Mouse (Mus musculus) limb, embryonic 12.5 days (tissue): Measurements from ENCODE around the gene Hoxd11. TPM values are rescaled to one million over a fixed set of nuclear protein-coding genes. Genes with fewer than 3 reads are reported as not detected.

Source experiments
- ATAC-seq: fragments of 200-750 bp; cut with Nextera tagmentation; 2 replicates; pipeline ENCODE4 v1.8.0; 2017; ENCODE audit warnings: low read depth, moderate TSS enrichment; ENCODE audit not compliant: insufficient number of reproducible peaks, insufficient read depth, low FRiP score, low TSS enrichment
- H3K27ac ChIP-seq: fragments of 300-500 bp; sonication (generic); 2 replicates; pipeline ENCODE4 v1.5.1; 2016; ENCODE audit warnings: mild to moderate bottlenecking, moderate library complexity
- H3K27me3 ChIP-seq: fragments of 300-500 bp; sonication (generic); 2 replicates; pipeline ENCODE4 v1.6.1; 2016; ENCODE audit warnings: mild to moderate bottlenecking, moderate library complexity
- H3K36me3 ChIP-seq: fragments of 300-500 bp; sonication (generic); 2 replicates; pipeline ENCODE4 v1.6.1; 2016; ENCODE audit warnings: mild to moderate bottlenecking, moderate library complexity
- H3K4me1 ChIP-seq: fragments of 300-500 bp; sonication (generic); replicated peaks from 2 replicates; pipeline ENCODE4 v1.6.1; 2016
- H3K4me2 ChIP-seq: fragments of 300-500 bp; sonication (generic); 2 replicates; pipeline ENCODE4 v1.6.1; 2016; ENCODE audit warnings: mild to moderate bottlenecking, moderate library complexity
- H3K4me3 ChIP-seq: fragments of 300-500 bp; sonication (generic); replicated peaks from 2 replicates; pipeline ENCODE4 v1.5.1; 2016; ENCODE audit warnings: mild to moderate bottlenecking
- H3K9ac ChIP-seq: fragments of 300-500 bp; sonication (generic); replicated peaks from 2 replicates; pipeline ENCODE4 v1.6.1; 2016; ENCODE audit warnings: mild to moderate bottlenecking, moderate library complexity
- H3K9me3 ChIP-seq: fragments of 300-500 bp; sonication (generic); 2 replicates; pipeline ENCODE4 v1.6.1; 2016; ENCODE audit warnings: mild to moderate bottlenecking, moderate library complexity
- WGBS: fragments of 180-500 bp; shearing (Covaris S2); methylation state at CpG from one replicate; pipeline ENCODE4 v1.1.7; 2016; 5-methylcytosine and 5-hydroxymethylcytosine counted together
- polyA plus RNA-seq: library from polyadenylated mRNA; unstranded; fragments of >200 nt; fragmentation: Nextera tagmentation; extraction: Ambion mirVana; gene quantifications from 2 replicates; pipeline ENCODE4 v1.2.1, GENCODE M21; 2016

Gene Hoxd11
- polyA plus RNA-seq, 1 experiment from 2014 or later: 62.0 TPM

DNA sequence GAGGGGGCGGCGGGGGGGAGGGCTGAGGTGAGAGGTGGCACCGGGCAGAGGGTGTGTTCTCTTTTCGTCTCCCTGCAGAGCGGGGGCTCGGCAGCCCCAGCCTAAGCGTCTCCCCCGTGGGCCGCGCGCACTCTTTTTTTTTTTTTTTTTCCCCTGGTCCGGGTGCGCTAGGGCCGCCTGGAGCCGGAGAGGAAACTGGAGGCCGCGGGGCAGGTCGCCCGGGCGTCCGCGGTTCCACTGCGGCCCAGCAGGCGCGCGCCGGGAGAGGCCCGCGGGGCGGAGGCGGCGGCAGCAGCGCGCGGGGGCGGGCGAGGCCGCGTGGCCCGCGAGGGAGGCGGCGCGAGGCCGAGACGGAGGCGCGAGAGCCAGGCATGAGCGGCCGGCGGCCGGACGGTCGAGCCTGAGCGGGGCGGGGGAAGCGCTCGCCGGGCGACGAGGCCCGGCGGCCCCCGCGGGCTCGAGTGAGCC lies 25.7 kb downstream of the Hoxd11 start:
- Histone ChIP-seq H3K27ac (peak overlapping the region; percentile 92), H3K4me1 (peaks cover 29% of the 10 kb centered on the region), H3K9me3 (no peaks in the 10 kb centered on the region), H3K4me2 (peak overlapping the region; percentile 78), H3K9ac (peak overlapping the region; percentile 88), H3K4me3 (peak overlapping the region; percentile 66), H3K27me3 (peaks cover 77% of the 10 kb centered on the region), H3K36me3 (no peaks in the 10 kb centered on the region)
- peak; percentile 17; the same call in 1 of the 2 replicates for ATAC-seq
- 0% methylated on average over 34 of the region's 66 CpGs for WGBS

DNA sequence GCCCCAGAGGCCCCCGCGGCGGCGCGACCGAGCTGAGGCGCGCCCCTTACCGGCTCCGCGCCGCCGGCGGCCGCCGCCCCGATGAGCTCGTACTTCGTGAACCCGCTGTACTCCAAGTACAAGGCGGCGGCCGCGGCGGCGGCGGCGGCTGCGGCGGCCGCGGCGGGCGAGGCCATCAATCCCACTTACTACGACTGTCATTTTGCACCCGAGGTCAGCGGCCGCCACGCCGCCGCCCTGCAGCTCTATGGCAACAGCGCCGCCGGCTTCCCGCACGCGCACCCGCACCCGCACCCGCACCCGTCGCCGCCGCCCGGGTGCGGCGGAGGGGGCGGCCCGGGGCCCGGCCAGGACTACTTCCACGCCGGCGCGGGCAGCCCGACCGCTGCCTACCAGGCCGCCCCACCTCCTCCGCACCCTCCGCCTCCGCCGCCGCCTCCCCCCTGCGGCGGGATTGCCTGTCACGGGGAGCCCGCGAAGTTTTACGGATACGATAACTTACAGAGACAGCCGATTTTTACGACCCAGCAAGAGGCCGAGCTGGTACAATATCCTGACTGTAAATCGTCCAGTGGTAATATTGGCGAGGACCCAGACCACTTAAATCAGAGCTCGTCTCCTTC lies 26.2 kb downstream of the Hoxd11 start:
- under 1% methylated on average over 54 of the region's 85 CpGs for WGBS
- Histone ChIP-seq H3K27me3 (peaks cover 77% of the 10 kb centered on the region), H3K27ac (peak overlapping the region; percentile 92), H3K4me2 (peak overlapping the region; percentile 78), H3K36me3 (no peaks in the 10 kb centered on the region), H3K9ac (peak overlapping the region; percentile 88), H3K4me3 (peak overlapping the region; percentile 66), H3K4me1 (peaks cover 24% of the 10 kb centered on the region), H3K9me3 (no peaks in the 10 kb centered on the region)
- ATAC-seq: no peak

DNA sequence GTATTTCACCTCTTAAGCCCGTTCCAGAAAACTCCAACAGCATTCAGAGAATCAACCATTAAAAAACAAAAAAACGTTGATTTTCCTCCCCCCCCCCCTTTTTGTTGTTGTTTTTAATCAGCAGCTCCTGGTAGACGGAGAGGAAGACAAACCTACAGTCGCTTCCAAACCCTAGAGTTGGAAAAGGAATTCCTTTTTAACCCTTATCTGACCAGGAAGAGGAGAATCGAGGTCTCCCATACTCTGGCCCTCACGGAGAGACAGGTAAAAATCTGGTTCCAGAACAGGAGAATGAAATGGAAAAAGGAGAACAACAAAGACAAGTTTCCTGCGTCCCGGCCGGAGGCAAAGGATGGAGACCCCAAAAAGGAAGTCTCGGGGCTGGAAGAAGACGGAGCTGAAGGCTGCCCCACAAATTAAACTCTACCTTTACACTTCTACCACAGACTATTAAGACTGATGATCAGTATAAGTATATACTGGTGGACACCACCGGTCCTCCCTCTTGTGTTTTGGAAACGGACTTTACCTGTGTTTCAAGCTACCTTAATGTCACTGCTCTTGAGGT lies 27.1 kb downstream of the Hoxd11 start:
- Histone ChIP-seq H3K4me3 (peak overlapping the region; percentile 66), H3K27me3 (peaks cover 78% of the 10 kb centered on the region), H3K4me2 (peak overlapping the region; percentile 78), H3K4me1 (peaks cover 24% of the 10 kb centered on the region), H3K36me3 (no peaks in the 10 kb centered on the region), H3K9me3 (no peaks in the 10 kb centered on the region), H3K9ac (peak overlapping the region; percentile 18; the same call in 1 of the 2 replicates), H3K27ac (no peak overlapping the region)
- ATAC-seq: no peak
- under 1% methylated on average over 13 of the region's 13 CpGs for WGBS

DNA sequence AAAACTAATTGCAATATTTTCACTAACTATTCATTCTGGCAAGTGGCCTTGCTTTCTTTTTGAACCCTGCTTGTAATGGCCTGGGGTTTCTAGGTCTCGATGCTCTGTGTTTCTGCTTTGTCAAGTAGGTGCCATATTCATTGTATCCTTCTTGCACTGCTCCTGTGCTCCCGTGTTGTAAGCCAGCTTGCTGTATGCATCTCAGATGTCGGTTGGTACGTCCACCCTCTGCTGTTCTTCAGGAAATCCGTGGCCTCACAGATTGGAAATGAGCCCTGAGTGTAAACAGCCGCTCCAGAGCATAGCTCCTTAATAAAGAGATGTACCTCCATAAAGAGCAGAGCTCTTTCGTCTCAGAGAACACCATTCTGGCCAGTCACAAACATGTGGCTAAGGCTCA lies 28.2 kb downstream of the Hoxd11 start:
- Histone ChIP-seq H3K4me1 (peaks cover 33% of the 10 kb centered on the region), H3K4me2 (peak overlapping the region; percentile 78), H3K4me3 (peak overlapping the region; percentile 17), H3K27ac (no peak overlapping the region), H3K27me3 (peaks cover 88% of the 10 kb centered on the region), H3K9ac (no peak overlapping the region), H3K36me3 (no peaks in the 10 kb centered on the region), H3K9me3 (no peaks in the 10 kb centered on the region)
- no peak for ATAC-seq
- 13% methylated on average over 7 of the region's 7 CpGs for WGBS

DNA sequence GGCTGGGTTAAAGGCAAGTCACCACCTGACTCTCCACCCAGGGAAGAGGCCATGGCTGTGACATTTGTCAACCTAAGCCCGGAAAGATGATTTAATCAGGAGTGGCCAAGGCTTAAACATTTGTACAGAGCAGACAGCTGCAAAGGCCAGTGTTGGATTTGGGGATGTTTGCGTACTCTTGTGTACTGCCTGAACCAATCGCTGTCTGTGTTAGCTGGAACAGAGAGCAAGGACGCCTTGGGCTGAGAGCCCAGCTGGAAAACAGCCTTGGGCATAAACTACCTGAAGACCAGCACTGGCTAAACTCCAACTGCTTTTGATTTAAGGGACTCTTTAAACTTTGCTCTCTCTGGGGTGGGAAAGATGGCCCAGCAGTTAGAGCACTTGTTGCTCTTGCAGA lies 29.3 kb downstream of the Hoxd11 start:
- Histone ChIP-seq H3K9ac (no peak overlapping the region), H3K4me2 (peak overlapping the region; percentile 78), H3K4me3 (no peak overlapping the region), H3K36me3 (no peaks in the 10 kb centered on the region), H3K4me1 (peaks cover 34% of the 10 kb centered on the region), H3K9me3 (no peaks in the 10 kb centered on the region), H3K27ac (no peak overlapping the region), H3K27me3 (peaks cover 85% of the 10 kb centered on the region)
- WGBS: 15% methylated on average over 4 of the region's 4 CpGs
- no peak for ATAC-seq

DNA sequence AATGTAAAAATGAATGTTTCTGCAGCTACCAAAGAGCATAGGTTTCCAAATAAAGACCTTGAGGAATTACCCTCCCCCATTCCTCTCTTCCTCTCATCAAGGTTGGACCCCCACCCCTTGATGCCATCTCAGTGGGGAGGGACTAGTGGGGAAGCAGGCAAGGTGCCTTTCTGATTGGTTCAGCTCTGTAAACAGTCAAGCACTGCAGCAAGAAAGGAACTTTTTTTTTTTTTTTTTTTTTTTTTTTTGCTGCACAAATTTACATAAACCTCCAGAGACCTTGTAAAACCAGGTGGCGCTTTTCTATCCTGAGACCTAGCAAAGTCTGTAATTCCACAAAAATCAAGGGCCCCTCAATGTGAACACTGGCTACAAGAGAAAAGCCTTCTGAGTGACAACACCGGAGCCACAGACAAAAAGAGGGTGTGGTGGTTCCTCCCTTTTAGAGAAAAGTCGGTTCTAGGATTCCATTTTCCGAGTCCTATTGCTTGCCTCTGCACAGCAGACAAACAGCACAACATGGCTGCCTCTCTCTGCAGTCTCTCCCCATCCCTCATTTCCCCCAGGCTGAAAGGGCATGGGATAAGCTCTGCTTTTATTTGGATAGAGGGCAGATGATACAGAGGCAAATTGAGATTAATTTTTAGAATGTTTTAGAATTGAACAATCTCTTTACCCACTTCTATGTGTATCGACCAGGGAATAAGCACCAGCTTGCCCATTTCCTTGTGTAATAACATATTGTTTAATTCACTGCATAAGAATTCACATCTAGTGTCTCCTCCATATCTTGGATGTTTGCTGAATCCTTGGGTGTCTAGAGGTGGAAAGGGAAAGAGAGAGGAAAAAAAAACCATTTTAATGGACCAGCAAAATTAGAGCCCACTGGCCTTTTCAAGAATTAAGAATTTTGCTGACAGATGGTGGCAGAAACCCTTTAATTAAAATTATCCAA lies 30.4 kb downstream of the Hoxd11 start:
- Histone ChIP-seq H3K27ac (no peak overlapping the region), H3K36me3 (no peaks in the 10 kb centered on the region), H3K27me3 (peaks cover 84% of the 10 kb centered on the region), H3K9me3 (no peaks in the 10 kb centered on the region), H3K9ac (no peak overlapping the region), H3K4me2 (peak overlapping the region; percentile 16; the same call in 1 of the 2 replicates), H3K4me1 (peaks cover 37% of the 10 kb centered on the region), H3K4me3 (no peak overlapping the region)
- WGBS: 10% methylated on average over 5 of the region's 5 CpGs
- ATAC-seq: no peak

DNA sequence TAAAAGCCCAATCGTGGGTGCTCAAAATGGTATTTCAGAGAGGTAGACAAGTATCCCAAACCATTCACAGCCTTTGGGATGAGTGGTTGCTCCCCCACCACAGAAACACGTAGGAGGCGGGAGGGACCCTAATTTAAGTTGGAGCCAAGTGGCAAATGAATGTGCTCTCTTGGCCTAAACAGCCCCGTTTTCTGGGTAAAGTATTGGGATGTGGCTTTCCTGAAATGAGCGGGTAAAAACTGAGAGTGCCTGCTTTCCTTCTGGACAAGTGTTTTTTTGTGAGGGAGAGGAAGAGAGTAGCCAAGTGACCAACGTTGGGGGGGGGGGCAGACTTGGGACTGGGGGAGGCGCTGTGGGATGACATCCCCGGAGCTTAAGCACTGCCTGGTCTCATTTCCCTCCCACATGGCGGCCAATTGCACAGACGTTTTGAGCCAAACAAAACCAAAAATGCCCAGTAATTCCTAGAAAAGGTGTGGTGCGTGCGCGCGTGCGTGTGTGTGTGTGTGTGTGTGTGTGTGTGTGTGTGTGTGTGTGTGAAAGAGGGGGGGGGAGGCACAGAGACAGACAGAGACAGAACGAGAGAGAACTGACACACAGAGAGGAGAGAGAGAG lies 31.7 kb downstream of the Hoxd11 start:
- Histone ChIP-seq H3K4me2 (peak overlapping the region; percentile 75), H3K9ac (peak overlapping the region; percentile 60; the same call in 1 of the 2 replicates), H3K27me3 (peaks cover 86% of the 10 kb centered on the region), H3K9me3 (no peaks in the 10 kb centered on the region), H3K36me3 (no peaks in the 10 kb centered on the region), H3K4me3 (peak overlapping the region; percentile 55), H3K4me1 (peaks cover 47% of the 10 kb centered on the region), H3K27ac (no peak overlapping the region)
- 2% methylated on average over 16 of the region's 16 CpGs for WGBS
- no peak for ATAC-seq

DNA sequence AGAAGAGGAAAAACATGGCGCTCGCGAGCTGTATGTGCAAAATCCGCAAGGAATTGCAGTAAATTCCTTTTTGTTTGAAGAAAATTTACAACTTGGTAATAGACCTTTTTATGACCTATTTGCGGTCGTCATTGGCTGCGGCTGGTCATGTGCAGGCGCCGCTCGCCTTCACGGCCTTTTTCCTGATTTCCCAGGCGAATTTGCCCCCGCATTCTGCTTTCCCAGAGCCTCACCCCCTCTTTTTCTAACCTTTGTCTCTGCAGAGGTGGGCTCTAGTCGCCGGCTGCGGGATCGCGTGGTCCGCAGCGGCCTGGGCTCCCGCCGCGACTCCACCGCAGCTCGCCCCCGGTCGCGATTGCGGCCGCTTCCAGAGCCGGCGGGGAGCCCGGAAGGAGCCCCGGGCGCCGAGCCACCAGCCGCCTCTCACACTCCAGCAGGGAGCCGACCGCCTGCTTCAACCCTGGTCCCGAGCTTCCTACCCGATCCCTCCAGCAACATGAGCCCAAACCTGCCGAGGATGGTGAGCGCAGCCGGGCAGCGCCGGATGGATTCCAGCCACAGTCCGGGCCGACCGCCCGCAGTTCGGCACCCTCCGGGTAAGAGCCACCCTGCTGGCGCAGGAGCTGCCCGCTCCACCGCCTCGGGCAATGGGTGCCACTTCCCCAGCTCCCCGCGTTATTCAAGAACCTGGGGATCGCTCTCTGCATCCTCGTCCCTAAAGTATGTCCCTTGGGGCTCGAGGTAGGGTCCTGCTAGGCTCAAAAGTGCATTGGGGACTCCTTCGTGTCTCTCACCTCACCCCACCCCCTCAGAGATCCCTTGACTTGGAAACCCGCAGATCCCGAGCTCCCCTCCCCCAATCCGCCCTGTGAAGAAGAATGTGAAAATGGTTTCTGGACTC lies 32.6 kb downstream of the Hoxd11 start, which contains the start of the genes Hoxd3 and Hoxd4:
Hoxd3 (plus strand) TSS at position 207 of the 901 bp plus-strand sequence.
Hoxd4 (plus strand) TSS at position 209 of the 901 bp plus-strand sequence.
- Histone ChIP-seq H3K4me2 (peak within 1 kb of the TSS; percentile 75), H3K9me3 (no peaks in the 10 kb centered on the region), H3K27me3 (peaks cover 85% of the 10 kb centered on the region), H3K36me3 (no peaks in the 10 kb centered on the region), H3K27ac (peak within 1 kb of the TSS; percentile 79), H3K4me3 (peak within 1 kb of the TSS; percentile 55), H3K9ac (peak within 1 kb of the TSS; percentile 60), H3K4me1 (peaks cover 50% of the 10 kb centered on the region)
- under 1% methylated on average over 65 of the region's 65 CpGs for WGBS
- peak; percentile 53 for ATAC-seq

DNA sequence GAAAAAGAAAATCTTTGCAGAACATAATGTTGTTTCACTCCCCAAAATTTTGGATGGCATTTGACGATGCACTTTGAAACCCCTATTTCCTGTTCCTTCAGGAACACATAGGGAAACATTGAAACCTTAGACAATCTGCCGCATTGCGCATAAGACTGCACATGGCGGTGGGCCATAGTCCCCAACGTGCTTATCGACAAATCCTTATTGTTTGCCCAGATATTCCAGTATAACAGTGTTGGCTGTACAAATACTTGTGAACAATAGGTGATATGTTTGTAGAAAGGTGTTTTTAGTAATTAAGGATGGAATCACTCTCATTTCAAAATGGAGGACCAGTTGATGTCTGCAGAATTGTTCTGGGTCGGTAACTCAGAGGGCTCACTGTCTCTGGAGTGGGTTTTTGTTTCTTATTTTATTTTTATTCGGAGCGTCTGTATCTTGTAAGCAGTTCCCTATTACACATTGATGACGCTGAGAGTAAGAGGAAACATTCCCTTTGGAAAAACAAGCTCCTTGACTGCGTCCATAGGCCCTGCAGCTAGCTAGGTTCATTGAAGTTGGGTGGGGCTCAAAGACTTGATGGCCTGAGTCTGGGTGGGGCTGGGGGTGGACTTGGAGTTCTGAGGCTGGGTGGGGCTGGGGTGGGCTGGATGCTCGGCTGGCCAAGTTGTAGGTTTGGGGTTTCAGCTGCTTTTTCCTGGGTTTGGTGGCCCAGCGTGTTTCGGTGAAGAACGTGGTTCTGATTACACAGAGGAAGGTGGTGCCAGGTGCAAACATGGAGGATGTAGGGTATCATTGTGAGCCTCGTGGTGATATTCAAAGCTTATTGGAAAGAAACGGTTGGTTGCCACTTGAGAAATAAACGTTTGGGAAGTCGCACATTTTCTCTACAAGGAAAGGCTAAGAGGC lies 34.1 kb downstream of the Hoxd11 start:
- H3K9me3 ChIP-seq: no peaks in the 10 kb centered on the region
- WGBS: 2% methylated on average over 19 of the region's 19 CpGs
- no peak overlapping the region for H3K9ac ChIP-seq
- no peak for ATAC-seq
- peaks cover 48% of the 10 kb centered on the region for H3K4me1 ChIP-seq
- H3K4me3 ChIP-seq: peak overlapping the region; percentile 55
- no peak overlapping the region for H3K27ac ChIP-seq
- no peaks in the 10 kb centered on the region for H3K36me3 ChIP-seq
- H3K4me2 ChIP-seq: peak overlapping the region; percentile 75
- H3K27me3 ChIP-seq: peaks cover 84% of the 10 kb centered on the region
